Mouse (Mus musculus) brain, embryonic 14.5 days (tissue): ENCODE measurements around the gene Cacna2d3. TPM values are rescaled to one million over a fixed set of nuclear protein-coding genes. Genes with fewer than 3 reads are reported as not detected.

Experiments used
- DNase-seq: peaks from one replicate; pipeline ENCODE4 v3.0.0-alpha.2; 2011; ENCODE audit warnings: low read depth
- CTCF ChIP-seq: fragments of 200-500 bp; IDR thresholded peaks from 2 replicates; pipeline ENCODE4 v1.5.1; 2012; ENCODE audit warnings: inconsistent platforms, mild to moderate bottlenecking, moderate library complexity, borderline replicate concordance; ENCODE audit not compliant: insufficient read depth, insufficient read length; ENCODE audit errors: extremely low read depth
- POLR2A ChIP-seq: fragments of 200-500 bp; IDR thresholded peaks from 2 replicates; pipeline ENCODE4 v1.6.1; 2012; ENCODE audit warnings: mild to moderate bottlenecking, inconsistent platforms, borderline replicate concordance; ENCODE audit not compliant: poor library complexity, insufficient read depth, insufficient read length, severe bottlenecking; ENCODE audit errors: extremely low read depth
- polyA plus RNA-seq: library from polyadenylated mRNA; depleted of rRNA; stranded (reverse); fragments of >200 nt; gene quantifications from 2 replicates; pipeline ENCODE4 v1.2.3, GENCODE M21; 2012

Cacna2d3 gene
- polyA plus RNA-seq, 1 experiment: 32.5 TPM

DNA sequence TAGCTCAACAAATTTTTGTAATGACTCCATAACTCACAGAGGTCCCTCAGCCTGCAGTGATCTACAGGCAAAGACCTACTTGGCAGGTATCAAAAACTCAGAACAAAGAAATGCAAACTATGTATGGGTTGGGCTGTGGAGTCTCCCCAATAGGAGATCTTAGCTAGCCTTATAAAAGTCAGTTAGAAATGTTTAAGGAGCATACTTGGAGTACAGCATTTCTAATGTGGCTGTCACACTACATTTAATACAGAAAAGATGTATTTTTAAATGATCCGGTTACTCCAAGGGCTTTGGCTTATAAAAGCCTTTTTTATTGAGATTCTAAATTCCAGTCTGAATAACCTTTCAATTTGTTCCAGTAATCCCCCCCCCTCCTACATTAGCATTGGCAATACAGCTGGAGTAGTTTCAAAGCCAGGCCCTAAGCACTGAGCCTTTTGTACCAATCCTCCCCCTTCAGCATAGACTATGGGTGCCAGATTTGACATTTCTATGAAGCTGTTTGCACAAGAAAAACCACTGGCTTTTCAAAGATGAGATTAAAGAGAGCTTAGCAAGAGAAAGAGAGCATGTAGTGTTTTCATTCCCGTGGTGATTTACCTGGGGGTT is 495.8 kb downstream of the Cacna2d3 start:
- peak; percentile 76 for DNase-seq
- TF ChIP-seq CTCF (no peak), POLR2A (no peak)

DNA sequence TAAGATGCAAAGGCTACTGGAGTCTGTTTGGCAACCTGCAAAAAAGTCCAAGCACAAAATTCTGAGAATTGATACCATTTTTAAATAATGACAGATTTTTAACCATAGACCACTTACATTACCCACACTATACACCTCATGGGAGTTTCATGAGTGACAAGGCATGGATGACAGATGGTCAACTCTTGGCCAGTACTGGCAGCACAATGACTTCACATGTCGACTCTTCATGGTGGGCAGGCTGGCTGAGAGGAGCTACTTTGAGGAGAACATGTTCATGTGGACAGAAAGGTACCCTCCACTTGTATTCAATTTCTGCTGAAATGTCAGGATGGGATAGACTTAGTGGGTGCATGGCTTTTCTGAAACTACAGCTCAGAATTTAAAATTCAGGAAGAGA is 498.7 kb downstream of the Cacna2d3 start:
- no peak for DNase-seq
- TF ChIP-seq POLR2A (no peak), CTCF (no peak)

DNA sequence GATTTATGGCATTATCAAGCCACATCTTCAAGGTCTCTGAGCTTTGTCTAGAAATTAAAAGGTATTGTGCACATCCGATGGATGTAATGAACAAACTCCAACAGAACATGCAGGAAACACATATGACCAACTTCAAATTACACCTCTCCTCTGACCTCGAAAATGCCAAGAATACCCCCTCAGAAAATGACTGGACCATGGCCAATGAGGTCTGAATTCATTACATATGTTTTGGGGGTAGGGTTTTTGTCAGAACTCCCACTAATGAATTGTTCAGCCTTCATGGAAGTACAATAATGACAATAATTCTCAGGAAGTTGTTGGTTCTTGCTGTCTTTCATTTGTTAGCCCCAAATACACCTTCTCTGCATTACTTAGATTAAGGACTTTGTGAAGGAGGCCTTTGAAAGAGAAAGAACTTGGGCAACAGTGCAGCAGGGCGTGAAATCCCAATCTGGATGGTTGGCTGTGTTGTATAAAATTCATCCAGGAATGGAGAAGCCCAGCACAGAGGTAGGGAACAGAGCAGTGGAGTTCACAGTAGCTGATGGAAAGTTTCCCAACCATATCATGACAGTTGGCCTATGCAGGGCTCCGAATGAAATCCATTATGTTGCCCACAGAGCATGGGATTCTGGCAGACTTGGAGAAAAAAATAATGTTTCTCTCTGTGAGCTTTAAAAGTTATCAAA is 499.3 kb downstream of the Cacna2d3 start:
- peak; percentile 52 for DNase-seq
- TF ChIP-seq POLR2A: no peak
- no peak for TF ChIP-seq CTCF

DNA sequence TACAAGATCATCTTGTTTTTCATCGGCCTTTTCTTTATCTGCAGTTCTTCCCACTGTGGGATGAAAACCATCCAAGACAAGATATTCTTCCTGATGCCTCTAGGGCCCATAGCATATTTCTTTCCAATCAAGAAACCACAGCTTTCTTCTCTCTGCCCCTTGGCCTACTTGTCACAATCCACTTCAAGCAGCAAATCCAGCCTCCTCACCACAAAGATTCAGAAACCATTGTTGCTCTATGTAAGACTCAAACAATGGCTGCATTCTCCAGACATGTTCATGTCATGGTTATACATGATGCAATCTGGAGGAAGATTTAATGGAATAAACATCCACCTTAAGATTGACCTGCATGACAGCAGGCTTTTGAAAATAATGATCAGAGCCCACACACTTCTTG is 505.6 kb downstream of the Cacna2d3 start:
- TF ChIP-seq CTCF: no peak
- DNase-seq: no peak

DNA sequence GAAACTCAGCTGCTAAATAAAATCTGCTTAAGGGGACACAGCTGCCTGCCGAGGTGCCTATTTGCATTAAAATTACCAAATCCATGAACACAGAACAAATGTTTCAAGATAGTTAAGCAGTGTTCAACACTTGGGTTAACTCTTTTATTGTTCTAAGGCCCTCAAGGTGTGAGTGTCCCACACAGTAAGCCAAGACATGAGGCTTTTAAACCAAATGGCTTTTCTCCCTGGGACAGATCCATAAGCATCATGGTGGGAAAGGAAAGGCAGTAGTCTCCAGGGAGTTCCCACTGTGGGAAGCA is 516.7 kb downstream of the Cacna2d3 start:
- DNase-seq: no peak
- TF ChIP-seq CTCF: no peak
- TF ChIP-seq POLR2A: no peak

DNA sequence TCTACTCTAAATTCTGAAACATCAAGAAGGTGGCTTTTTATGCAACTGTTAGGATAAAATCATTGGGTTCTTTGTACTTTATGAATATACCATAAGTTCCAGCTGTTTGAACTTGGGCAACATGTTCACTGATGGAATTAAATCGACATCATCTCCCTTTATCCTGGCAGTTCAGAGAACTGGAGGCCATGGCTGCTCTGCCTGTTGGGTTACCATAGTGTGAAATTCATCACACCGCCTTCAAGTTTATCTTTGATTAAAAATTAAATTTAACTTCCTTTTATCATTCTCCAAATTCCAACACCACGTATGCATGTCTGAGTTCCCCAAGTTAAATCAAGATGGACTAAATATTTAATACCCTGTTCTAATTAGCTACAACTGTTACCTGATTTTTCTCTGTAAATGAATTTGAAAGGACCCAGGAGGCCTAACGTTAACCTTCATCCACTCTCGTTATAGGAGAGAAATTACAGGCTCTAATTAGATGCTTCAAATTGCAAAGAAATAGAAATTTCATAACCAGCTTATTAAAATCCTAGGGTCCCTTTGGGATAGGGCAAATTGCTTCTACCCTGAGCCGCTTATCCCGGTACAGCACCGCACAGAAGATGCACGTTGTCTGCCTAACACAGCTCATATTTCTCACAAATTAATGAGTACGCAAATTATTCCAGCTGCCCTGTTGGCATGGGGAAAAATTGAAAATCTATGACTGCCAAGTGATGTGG is 517.3 kb downstream of the Cacna2d3 start:
- TF ChIP-seq POLR2A: no peak
- no peak for TF ChIP-seq CTCF
- DNase-seq: peak; percentile 90

DNA sequence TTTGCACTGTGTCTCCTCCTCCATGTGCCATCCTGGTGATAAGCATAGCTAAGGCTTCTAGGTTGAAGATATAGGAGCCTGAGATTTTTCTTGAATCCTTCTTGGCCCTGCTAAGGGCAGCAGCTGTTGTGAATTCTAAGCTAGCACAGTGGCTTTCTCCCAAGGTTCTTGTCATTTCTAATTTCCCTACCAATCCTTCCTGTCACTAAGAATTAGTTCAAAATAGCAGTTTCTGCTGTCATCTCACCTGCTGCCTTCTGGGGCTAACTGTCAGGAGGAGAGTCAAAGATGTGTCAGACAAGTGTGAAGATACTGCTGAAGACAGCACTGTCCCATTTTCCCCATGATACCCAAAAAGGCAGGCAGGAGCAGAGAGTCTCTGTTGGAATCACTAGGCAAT is 525.5 kb downstream of the Cacna2d3 start:
- peak; percentile 14 for DNase-seq
- no peak for TF ChIP-seq POLR2A
- no peak for TF ChIP-seq CTCF

DNA sequence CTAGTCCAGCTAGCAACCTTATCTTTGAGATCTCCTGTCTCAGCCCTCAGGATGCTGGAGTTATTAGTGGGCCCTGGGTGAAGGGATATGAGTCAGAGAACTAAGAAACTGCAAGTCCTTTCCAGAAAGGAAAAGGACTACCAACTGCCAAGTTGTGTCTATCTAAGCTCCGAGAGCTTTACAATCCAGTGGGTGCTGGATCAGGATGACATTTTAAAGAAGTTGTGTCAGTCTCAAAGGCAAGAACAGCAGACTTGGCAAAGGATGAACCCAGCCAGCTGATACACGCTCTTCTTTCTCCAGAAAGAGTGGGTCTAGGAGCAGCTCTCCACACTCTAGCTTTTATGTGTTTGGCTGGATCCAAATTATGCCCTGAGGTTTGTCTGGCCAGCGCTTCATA is 530.2 kb downstream of the Cacna2d3 start:
- DNase-seq: no peak
- TF ChIP-seq CTCF: no peak
- TF ChIP-seq POLR2A: no peak

DNA sequence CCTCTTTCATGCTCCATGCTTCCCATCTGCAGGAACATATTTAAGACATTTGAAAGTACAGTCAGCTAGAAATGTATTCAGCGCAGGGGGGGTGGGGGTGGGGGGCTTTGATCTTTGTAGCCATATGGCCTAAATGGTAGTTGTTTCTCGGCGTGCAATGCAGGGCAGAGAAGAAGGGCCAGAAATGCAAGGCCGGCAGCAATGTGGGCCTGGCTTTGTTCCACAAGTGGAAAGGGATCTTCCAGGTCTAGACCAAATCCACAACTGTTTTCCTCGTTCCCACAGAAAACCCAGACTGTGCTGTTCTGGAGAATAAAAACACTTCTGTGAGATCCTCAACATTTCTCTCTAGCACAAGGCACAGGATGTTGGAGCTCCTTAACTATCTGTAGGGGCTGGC is 537.9 kb downstream of the Cacna2d3 start:
- no peak for TF ChIP-seq POLR2A
- DNase-seq: no peak

DNA sequence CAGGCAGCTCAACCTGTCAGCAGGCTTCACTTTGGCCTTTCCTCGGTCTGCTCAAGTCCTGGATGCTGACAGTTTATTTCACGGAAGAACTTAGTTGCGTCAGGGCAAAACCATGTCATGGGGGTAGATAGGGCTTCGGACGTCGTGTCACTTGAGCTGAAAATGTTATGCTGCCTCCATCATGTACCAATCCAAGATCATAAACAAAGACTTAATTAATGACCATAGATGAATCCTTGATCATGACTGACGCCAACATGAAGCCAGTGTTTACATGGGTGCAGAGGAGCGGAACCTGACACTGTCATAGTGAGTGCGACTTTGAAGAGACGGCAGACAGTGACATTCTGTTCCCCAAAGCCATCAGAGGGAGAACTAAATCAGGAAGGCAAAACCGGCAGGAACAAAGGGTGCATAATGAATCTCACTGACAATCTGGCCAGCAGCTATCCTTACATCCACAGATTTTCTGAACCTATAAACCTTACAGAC is 542.2 kb downstream of the Cacna2d3 start:
- no peak for DNase-seq
- no peak for TF ChIP-seq POLR2A
- TF ChIP-seq CTCF: no peak

DNA sequence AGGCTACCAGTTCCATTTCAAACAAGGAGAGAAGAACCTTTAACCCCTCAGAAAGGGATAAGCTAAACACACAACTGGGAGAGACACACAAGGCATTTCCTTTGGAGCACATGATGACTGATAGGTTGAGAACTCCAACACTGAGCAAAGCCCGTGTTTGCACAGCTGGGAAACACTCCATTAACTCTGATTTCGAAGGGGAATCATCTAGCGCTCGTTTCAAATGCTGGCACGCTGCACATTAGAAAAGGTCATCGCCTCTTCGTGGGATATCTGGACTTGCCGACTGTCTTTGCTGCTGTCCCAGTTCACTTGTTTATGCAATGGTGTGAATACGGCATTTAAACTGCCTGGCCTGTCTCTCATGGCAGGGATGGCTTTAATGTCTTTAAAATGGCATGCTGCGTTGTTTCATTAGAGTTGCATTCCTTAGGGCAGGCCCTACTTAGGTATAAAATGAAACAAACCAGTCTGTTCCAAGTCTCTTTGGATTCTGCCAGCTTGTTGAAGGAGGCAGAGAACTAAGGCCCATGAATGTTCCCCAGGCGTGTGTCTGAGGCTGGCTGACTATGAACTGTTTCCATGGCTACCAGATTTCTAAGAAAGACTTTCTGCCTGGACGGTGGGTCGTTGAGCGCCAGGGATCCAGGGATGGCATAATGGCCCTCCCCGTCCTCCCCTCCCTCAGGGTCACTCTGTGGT is 542.8 kb downstream of the Cacna2d3 start:
- DNase-seq: peak; percentile 89
- no peak for TF ChIP-seq CTCF
- TF ChIP-seq POLR2A: no peak

DNA sequence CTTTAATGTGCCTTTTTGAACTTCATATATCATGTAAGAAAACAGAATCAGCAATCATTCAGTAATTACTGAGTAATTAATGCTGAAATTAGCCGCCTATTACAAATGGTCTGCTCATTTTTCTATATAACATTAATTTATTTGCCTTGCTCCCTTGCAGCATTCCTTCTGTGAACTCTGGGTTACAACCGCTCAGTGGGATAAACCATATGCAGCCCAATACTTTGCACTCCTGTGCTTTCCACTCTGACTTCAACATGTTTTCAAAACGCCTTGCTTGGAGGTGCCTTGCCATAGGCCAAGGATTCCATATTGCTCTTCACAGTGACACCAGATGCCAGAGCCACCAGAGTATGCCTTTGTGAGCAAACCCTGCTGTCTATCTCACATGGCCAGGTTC is 546.9 kb downstream of the Cacna2d3 start:
- TF ChIP-seq CTCF: no peak
- TF ChIP-seq POLR2A: no peak
- peak; percentile 22 for DNase-seq

DNA sequence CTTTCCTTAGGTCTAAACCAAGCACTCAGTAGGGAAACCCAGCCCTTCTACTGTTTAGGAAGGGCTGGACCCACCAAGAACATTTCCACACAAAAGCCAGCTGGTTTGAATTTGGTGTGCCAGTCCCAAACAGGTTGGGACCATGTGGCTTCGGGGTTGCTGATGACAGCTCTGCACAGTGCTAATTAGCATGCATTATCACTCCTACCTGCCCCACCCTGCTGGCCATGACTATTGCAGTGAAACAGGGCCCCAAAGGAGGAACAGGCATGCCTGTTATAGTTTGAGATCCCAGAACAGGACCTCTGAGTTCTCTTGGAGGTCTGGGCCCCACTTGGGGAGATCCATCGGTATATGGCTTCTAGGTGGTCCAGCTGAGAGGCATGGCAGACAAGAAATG is 549.5 kb downstream of the Cacna2d3 start:
- TF ChIP-seq CTCF: no peak
- TF ChIP-seq POLR2A: no peak

More for the DNA sequence above, 549.5 kb downstream of the Cacna2d3 start:
- no peak for DNase-seq
